Mouse (Mus musculus) right cerebral cortex, postnatal 25 days (tissue): ENCODE measurements at regions not wholly inside any gene's neighbourhood (a gene's known extent, or its start where the extent isn't known, plus 50 kb on each side); places are given as distances from the start of the nearest gene placed in this dataset.

Source experiments
- DNase-seq: peaks from one replicate; pipeline ENCODE4 v3.0.0; 2022

GRCm38 (mm10) chr13:41897481-41898317 is 50.2 kb upstream of the Adtrp start:
- no peak for DNase-seq
